Mouse (Mus musculus) heart, postnatal 0 days (tissue): ENCODE results near the gene Nmnat3.

ENCODE experiments used
- CTCF ChIP-seq: IDR thresholded peaks from 2 replicates; pipeline ENCODE4 v1.5.1; 2016; ENCODE audit warnings: antibody characterized with exemption, control low read depth, low read depth
- EP300 ChIP-seq: IDR thresholded peaks from 2 replicates; pipeline ENCODE4 v1.6.1; 2016; ENCODE audit warnings: antibody characterized with exemption, low read depth

DNA sequence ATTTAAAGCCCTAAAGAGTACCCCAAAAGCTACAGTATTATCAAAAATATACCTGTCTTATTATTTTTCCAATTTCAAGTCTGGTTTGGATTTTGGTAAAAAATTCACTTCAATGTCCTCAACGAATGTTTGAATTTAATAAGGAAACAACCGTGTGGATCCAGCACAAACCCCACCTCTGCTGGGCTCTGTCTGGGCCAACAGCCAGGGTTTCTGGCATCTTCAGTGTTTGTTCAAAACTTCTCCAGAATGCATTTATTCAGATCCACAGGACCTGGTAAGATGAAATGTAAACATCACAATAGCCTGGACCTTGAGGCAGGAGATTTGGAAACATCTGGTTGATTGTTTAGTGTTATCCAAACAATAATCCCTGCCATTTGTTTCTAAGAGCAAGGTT, 42.0 kb upstream of the Nmnat3 start:
- TF ChIP-seq EP300 (no peak), CTCF (no peak)
